Mouse (Mus musculus) lung, embryonic 15.5 days (tissue): Measurements from ENCODE around the gene Cep112. TPM values are rescaled to one million over a fixed set of nuclear protein-coding genes. Genes with fewer than 3 reads are reported as not detected.

Experiments used
- ATAC-seq: fragments of 200-750 bp; cut with Nextera tagmentation; 2 replicates; pipeline ENCODE4 v1.8.0; 2017; ENCODE audit warnings: moderate number of reproducible peaks, borderline replicate concordance; ENCODE audit not compliant: low FRiP score, low TSS enrichment; ENCODE audit errors: extremely low read depth
- H3K27ac ChIP-seq: fragments of 300-500 bp; sonication (generic); 2 replicates; pipeline ENCODE4 v1.5.1; 2015; ENCODE audit warnings: moderate library complexity, mild to moderate bottlenecking, inconsistent platforms
- H3K27me3 ChIP-seq: fragments of 300-500 bp; sonication (generic); 2 replicates; pipeline ENCODE4 v1.6.1; 2015; ENCODE audit warnings: inconsistent platforms
- H3K36me3 ChIP-seq: fragments of 300-500 bp; sonication (generic); 2 replicates; pipeline ENCODE4 v1.6.1; 2015; ENCODE audit warnings: inconsistent platforms
- H3K4me1 ChIP-seq: fragments of 300-500 bp; sonication (generic); 2 replicates; pipeline ENCODE4 v1.6.1; 2015; ENCODE audit warnings: inconsistent platforms
- H3K4me2 ChIP-seq: fragments of 300-500 bp; sonication (generic); 2 replicates; pipeline ENCODE4 v1.6.1; 2015; ENCODE audit warnings: inconsistent platforms, mild to moderate bottlenecking, moderate library complexity
- H3K4me3 ChIP-seq: fragments of 300-500 bp; sonication (generic); 2 replicates; pipeline ENCODE4 v1.5.1; 2015; ENCODE audit warnings: mild to moderate bottlenecking, inconsistent platforms
- H3K9ac ChIP-seq: fragments of 300-500 bp; sonication (generic); 2 replicates; pipeline ENCODE4 v1.6.1; 2015; ENCODE audit warnings: inconsistent platforms
- H3K9me3 ChIP-seq: fragments of 300-500 bp; sonication (generic); 2 replicates; pipeline ENCODE4 v1.6.1; 2016; ENCODE audit warnings: inconsistent platforms
- WGBS: fragments of 180-500 bp; shearing (Covaris S2); methylation state at CpG from one replicate; pipeline ENCODE4 v1.1.7; 2015; 5-methylcytosine and 5-hydroxymethylcytosine counted together
- polyA plus RNA-seq: library from polyadenylated mRNA; unstranded; fragments of >200 nt; fragmentation: Nextera tagmentation; extraction: Ambion mirVana; gene quantifications from 2 replicates; pipeline ENCODE4 v1.2.1, GENCODE M21; 2015

Gene Cep112
- polyA plus RNA-seq, result 15.8 and 19.4 TPM in 2 replicates

DNA sequence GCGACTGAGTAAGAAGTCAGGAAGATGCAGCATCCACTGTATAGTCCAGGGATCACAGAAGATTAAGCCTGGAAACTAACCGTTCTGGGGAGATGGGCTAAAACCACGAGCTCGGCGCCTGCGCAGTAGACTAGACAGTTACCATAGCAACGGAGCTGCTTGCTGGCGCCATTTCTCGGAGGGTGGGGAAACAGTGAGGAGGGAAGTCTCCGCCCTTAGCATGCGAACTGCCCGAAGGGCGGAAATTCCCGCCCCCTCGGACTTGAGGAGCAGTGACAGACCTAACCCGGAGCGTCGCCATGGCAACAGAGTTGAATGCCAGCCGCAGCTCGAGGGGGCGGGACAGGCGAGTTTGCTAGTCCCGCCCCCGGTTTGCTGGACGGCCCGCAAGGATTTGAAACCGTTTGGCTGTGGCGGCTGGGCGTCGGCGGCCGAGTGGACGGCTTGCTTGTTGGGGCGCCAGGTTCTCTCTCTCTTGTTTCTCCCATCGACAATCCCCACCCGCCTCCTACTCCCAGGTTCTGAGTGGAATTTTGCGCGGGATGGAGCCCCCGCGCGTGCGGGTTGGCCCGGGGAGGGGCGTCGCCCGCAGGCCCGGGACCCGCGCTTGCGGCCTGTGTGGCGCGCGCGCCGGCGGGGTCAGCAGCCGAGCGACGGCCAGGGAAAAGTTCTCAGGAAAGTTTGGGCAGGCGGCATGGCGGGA, at the start of gene Cep112:
Cep112 (plus strand) TSS at position 304 of the 703 bp plus-strand sequence.
- no peaks in the 10 kb centered on the region for H3K9me3 ChIP-seq
- no peaks in the 10 kb centered on the region for H3K27me3 ChIP-seq
- no peaks in the 10 kb centered on the region for H3K36me3 ChIP-seq
- peaks cover 17% of the 10 kb centered on the region for H3K4me1 ChIP-seq
- H3K4me2 ChIP-seq, result peak within 1 kb of the TSS; percentile 72
- under 1% methylated on average over 60 of the region's 61 CpGs for WGBS
- H3K4me3 ChIP-seq, result peak within 1 kb of the TSS; percentile 61
- H3K27ac ChIP-seq, result peak within 1 kb of the TSS; percentile 62
- H3K9ac ChIP-seq, result peak within 1 kb of the TSS; percentile 69
- peak; percentile 98 for ATAC-seq

DNA sequence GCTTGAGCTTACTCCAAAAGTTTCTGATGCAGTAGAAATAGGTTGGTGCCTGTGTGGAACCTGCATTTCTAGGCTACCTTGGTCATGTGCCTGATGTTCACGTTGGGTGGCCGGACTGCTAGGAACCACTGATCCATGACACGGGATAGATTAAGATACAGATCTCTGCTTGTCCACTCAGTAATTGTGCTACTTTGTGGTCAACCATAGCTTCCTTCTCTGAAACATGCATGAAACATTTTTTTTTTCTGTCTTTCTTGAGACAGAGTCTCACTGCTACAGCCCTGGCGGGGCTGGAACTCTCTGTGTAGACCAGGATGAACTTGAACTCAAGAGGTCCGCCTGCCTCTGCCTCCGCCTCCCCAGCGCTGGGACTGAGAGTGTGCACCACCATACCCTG, 48.2 kb upstream of the Cep112 start:
- H3K27me3 ChIP-seq, result no peaks in the 10 kb centered on the region
- no peak overlapping the region for H3K4me3 ChIP-seq
- H3K4me1 ChIP-seq, result peaks cover 3% of the 10 kb centered on the region; the same call in 1 of the 2 replicates
- no peaks in the 10 kb centered on the region for H3K36me3 ChIP-seq
- no peak overlapping the region for H3K4me2 ChIP-seq
- H3K27ac ChIP-seq, result no peak overlapping the region
- no peaks in the 10 kb centered on the region for H3K9me3 ChIP-seq
- no peak for ATAC-seq
- WGBS, result 92% methylated on average over 7 of the region's 7 CpGs
- H3K9ac ChIP-seq, result no peak overlapping the region

DNA sequence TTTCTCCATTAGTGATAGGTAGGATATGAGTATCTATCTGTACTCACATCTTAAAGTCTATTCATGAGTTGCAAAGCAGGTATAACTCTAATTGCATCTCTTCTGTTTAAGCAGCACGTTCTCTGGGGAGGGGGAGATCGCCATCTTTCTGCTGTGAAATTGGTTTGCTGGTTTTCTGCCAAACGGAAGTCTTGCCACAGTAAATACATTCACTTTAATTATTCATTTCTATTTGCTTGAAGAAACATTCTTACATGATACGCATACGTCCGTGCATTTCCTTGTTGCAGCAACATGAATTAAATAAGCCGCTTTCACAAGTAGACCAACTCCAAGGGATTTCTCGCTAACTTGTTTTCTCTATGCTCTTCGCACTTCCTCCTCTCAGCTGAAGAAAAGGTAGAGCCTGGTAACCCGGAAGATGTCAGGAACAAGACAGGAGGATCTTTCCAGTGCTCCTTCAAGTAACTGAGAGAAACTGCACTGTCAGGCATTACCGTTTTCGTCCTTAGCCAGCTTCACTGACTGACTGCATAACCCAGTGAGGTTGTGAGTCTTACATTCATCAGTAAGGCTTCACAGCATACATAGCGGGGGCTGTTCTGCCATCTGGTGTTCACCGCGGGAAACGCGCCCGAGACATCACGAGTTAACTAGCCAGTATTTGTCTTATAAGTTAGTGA, 47.2 kb upstream of the Cep112 start:
- Histone ChIP-seq H3K36me3 (no peaks in the 10 kb centered on the region), H3K27me3 (no peaks in the 10 kb centered on the region), H3K27ac (no peak overlapping the region), H3K9me3 (no peaks in the 10 kb centered on the region), H3K4me1 (peaks cover 3% of the 10 kb centered on the region; the same call in 1 of the 2 replicates), H3K4me2 (peak overlapping the region; percentile 30; the same call in 1 of the 2 replicates), H3K9ac (no peak overlapping the region), H3K4me3 (no peak overlapping the region)
- ATAC-seq, result peak; percentile 65
- WGBS, result 35% methylated on average over 19 of the region's 19 CpGs

DNA sequence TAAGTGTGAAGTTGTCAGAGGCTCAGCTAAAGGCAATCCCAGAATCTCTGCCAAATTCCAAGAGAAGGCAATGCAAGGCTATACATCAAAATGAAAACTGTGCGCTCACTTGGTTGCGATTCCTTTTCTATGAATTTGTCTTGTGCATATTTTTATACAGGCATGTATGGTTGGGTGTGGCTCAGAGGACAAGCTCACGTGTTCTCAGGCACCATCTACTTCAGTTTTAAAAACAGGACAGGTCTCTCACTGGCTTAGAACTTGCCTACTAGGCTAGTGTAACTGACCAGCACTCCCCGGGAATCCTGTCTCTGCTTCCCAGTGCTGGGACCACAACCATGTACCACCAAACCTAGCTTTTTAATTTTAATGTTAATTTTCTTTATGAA, 46.6 kb upstream of the Cep112 start:
- Histone ChIP-seq H3K4me1 (peaks cover 3% of the 10 kb centered on the region; the same call in 1 of the 2 replicates), H3K36me3 (no peaks in the 10 kb centered on the region), H3K4me3 (no peak overlapping the region), H3K27me3 (no peaks in the 10 kb centered on the region), H3K9me3 (no peaks in the 10 kb centered on the region), H3K27ac (no peak overlapping the region), H3K9ac (no peak overlapping the region), H3K4me2 (0 out of 2 replicates have a peak overlapping the region, but pooled peaks have one; percentile 30)
- WGBS, result 52% methylated on average over 4 of the region's 4 CpGs
- no peak for ATAC-seq

DNA sequence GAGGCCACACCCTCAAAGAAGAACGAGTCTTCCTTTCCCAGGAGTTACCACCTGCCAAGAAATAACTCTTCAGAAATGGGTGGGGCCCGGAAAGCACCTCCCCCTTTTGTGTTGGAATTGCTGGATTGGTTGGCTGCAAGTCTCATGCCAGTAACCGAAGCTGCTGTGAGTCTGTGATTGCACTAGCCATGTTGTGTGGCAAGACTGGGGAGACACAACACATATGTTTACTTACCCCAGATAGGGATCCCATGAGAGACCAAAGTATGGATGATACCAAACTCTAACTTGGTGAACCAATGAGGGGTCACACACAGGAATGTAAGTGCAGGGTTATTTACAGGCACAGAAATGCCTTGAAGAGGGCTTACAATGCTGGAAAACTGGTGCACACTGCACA, 42.3 kb upstream of the Cep112 start:
- Histone ChIP-seq H3K4me1 (peaks cover 3% of the 10 kb centered on the region; the same call in 1 of the 2 replicates), H3K4me3 (no peak overlapping the region), H3K27ac (no peak overlapping the region), H3K9me3 (no peaks in the 10 kb centered on the region), H3K4me2 (no peak overlapping the region), H3K36me3 (no peaks in the 10 kb centered on the region), H3K9ac (no peak overlapping the region), H3K27me3 (no peaks in the 10 kb centered on the region)
- no peak for ATAC-seq
- WGBS, result 69% methylated on average over 3 of the region's 3 CpGs

DNA sequence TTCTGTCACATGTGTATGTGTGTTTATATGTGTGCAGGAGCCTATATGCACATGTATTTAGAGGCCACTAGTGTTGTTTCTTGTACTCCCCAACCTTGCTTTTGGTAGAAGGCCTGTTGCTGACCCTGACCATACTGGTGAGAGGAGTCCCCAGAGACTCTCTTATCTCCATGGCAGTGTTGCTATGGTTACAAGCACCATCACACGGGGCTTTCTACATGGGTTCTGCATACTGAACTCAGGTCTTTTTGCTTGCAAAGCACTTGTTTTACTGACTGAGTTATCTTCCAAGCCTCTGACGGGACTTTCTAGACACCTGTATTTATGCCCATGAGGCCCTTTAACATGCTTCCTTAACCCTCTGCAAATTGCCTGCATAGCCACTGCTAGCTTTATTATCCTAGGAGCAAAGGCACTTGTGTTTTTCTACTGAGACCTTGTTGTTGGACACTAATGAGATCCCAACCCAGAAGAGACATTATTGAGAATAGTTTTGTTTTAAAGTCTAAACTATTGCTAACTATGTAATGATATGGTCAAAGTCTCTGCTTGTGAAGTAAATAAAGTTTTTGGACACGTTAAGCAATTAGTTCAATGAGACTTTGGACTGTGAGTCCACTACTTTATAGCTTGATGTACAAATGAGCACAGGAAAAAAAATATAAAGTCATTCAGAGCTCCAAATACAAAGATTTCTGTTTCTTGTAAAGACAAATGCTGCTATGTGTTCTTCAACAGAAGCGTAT, 39.9 kb upstream of the Cep112 start:
- no peaks in the 10 kb centered on the region for H3K4me1 ChIP-seq
- H3K36me3 ChIP-seq, result no peaks in the 10 kb centered on the region
- no peaks in the 10 kb centered on the region for H3K27me3 ChIP-seq
- H3K4me2 ChIP-seq, result no peak overlapping the region
- no peaks in the 10 kb centered on the region for H3K9me3 ChIP-seq
- no peak overlapping the region for H3K4me3 ChIP-seq
- no peak overlapping the region for H3K9ac ChIP-seq
- WGBS, result 54% methylated on average over 4 of the region's 4 CpGs
- H3K27ac ChIP-seq, result no peak overlapping the region
- ATAC-seq, result no peak

DNA sequence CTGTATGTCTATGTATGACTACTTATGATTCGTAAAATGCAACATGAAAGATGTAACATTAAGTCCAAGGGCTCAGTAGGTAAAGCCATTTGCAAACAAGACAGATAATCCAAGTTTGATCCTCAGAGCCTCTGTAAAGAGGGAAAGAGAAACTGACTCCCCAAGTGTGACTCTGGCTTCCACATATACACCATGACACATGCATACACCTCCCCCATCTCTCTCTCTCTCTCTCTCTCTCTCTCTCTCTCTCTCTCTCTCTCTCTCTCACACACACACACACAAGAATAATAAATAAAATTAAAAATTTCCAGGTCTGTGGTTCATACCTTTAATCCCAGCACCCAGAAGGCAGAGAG, 39.3 kb upstream of the Cep112 start:
- H3K27ac ChIP-seq, result no peak overlapping the region
- no peaks in the 10 kb centered on the region for H3K9me3 ChIP-seq
- no peaks in the 10 kb centered on the region for H3K4me1 ChIP-seq
- no peak overlapping the region for H3K9ac ChIP-seq
- no peak overlapping the region for H3K4me2 ChIP-seq
- H3K4me3 ChIP-seq, result no peak overlapping the region
- ATAC-seq, result no peak
- H3K36me3 ChIP-seq, result no peaks in the 10 kb centered on the region
- no peaks in the 10 kb centered on the region for H3K27me3 ChIP-seq
- WGBS, result 86% methylated on average over 1 of the region's 1 CpGs

DNA sequence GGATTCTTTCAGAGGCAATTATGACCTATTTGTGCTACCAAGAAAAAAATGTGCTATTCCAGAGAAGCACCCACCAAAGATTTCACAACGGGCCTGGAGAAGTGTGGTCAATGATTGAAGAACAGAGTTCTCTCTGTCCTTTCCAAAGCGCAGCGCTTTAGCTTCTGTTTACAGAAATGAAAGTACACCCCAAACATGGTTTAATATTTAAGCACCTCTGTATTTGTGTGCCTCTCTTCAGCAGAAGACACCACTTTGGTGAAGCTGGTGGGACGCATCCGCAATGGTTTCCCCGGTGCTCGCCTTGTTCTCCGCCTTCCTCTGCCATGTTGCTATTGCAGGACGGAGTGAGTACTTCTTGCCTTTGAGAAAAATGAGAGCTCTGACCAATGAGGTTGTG, 29.9 kb upstream of the Cep112 start:
- Histone ChIP-seq H3K36me3 (no peaks in the 10 kb centered on the region), H3K9ac (no peak overlapping the region), H3K4me3 (no peak overlapping the region), H3K27me3 (no peaks in the 10 kb centered on the region), H3K4me1 (no peaks in the 10 kb centered on the region), H3K9me3 (no peaks in the 10 kb centered on the region), H3K4me2 (no peak overlapping the region), H3K27ac (no peak overlapping the region)
- ATAC-seq, result no peak
- 91% methylated on average over 9 of the region's 9 CpGs for WGBS

DNA sequence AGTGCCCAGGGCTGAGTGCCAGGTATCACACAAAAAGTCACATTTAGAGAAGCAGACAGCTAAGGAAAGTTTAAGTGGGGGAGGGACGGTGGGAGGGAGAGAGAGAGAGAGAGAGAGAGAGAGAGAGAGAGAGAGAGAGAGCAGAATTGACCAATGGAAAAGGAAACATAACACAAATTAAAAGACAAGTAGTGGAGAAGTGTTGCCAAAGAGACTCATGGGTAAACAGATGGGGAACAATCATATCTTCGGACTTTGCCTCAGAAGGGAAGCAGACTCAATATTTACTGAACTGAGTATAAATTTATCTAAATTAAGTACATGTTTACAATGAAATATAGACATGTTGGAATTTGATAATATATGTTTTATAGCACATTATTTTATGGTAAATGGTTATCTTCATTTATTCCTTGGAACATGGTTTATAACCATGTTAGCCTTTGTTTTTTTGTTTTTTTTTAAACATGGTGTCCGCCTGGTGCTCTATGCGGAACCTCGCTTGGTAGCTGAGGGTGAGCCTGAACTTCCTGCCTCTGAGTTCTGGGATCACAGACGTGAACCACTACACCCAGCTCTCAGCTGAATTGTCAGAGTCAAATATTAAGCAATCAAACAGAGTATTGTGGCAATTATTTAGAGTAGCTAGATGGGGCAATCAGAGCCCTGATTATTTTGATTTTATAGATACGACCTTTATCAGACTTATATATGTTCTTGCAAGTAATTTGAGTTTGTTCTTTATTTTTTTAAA, 28.7 kb upstream of the Cep112 start:
- WGBS, result 66% methylated on average over 7 of the region's 7 CpGs
- ATAC-seq, result no peak
- no peaks in the 10 kb centered on the region for H3K9me3 ChIP-seq

DNA sequence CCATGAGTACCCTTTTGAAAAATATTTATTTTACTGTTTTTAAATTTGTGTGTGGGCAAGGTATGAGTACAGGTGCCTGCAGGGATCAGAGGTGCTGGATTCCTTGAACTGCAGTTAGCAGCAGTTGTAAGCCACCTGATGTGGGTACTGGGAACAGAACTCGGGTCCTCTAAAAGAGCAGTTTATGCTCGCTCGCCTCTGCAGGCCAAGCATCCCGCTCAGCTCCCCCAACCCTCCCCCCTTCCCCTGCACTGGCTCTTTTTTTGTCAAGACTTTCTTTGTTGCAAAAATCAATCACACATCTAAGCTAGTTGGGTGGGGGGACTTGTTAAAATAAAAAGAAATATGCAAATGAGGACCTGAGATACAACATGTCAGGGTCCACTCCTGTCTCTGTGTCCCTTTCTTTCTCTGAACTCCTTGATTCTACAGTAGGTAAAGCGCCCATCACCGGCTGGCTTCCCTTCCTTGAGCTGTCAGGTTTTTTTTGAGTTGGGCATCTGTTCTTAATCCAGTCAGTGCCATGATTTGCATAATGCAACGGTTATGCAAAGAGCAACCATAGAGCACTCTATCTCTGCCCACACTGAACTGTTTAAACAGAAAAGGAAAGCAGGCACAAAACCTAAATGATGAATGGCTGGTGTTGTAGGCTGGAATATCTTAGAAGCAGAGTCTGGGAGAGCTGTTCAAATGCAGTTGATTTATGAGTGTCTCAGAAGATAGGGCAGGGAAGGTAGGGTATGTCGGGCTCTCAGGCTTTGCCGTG, 14.9 kb upstream of the Cep112 start:
- no peak for ATAC-seq
- Histone ChIP-seq H3K36me3 (no peaks in the 10 kb centered on the region), H3K4me2 (no peak overlapping the region), H3K27ac (no peak overlapping the region), H3K27me3 (no peaks in the 10 kb centered on the region), H3K9ac (no peak overlapping the region), H3K9me3 (no peaks in the 10 kb centered on the region), H3K4me3 (no peak overlapping the region), H3K4me1 (no peaks in the 10 kb centered on the region)
- 68% methylated on average over 9 of the region's 9 CpGs for WGBS

More for the DNA sequence above, 28.7 kb upstream of the Cep112 start:
- Histone ChIP-seq H3K27me3 (no peaks in the 10 kb centered on the region), H3K36me3 (no peaks in the 10 kb centered on the region), H3K4me1 (no peaks in the 10 kb centered on the region), H3K9ac (no peak overlapping the region), H3K27ac (no peak overlapping the region), H3K4me3 (no peak overlapping the region), H3K4me2 (no peak overlapping the region)

DNA sequence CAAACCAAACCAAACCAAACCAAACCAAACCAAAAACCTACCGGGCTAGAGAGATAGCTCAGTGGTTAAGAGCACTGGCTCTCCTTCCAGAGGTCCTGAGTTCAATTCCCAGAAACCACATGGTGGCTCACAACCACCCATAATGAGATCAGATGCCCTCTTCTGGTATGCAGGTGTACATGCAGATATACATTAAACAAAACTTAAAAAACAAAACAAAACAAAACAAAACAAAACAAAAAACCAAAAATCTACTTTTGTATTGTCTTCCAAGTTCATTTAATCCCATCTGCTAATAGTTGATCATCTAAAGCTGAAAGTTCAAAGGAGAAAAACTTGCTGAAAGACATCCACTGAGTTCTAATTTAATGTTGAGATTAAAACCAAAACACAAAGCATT, 8.6 kb upstream of the Cep112 start:
- no peak for ATAC-seq
- WGBS, result 92% methylated on average over 1 of the region's 1 CpGs
- no peaks in the 10 kb centered on the region for H3K4me1 ChIP-seq
- no peak overlapping the region for H3K4me2 ChIP-seq
- no peaks in the 10 kb centered on the region for H3K36me3 ChIP-seq
- H3K4me3 ChIP-seq, result no peak overlapping the region
- H3K27me3 ChIP-seq, result no peaks in the 10 kb centered on the region
- no peak overlapping the region for H3K9ac ChIP-seq
- no peak overlapping the region for H3K27ac ChIP-seq
- H3K9me3 ChIP-seq, result no peaks in the 10 kb centered on the region
